Mouse (Mus musculus) lung, postnatal 0 days (tissue): ENCODE data around the gene Opcml. TPM values are rescaled to one million over a fixed set of nuclear protein-coding genes. Genes with fewer than 3 reads are reported as not detected.

Experiments
- ATAC-seq: fragments of 200-750 bp; cut with Nextera tagmentation; 2 replicates; pipeline ENCODE4 v1.8.0; 2017; ENCODE audit warnings: moderate library complexity
- DNase-seq: peaks from one replicate; pipeline ENCODE4 v3.0.0-alpha.2; 2016; ENCODE audit warnings: low spot score
- H3K27ac ChIP-seq: fragments of 300-500 bp; sonication (generic); 2 replicates; pipeline ENCODE4 v1.5.1; 2014; ENCODE audit warnings: antibody characterized with exemption, mild to moderate bottlenecking, low read length, mixed read lengths
- H3K27me3 ChIP-seq: fragments of 300-500 bp; sonication (generic); replicated peaks from 2 replicates; pipeline ENCODE4 v1.6.1; 2014; ENCODE audit warnings: low read length, mixed read lengths; ENCODE audit not compliant: insufficient read depth
- H3K36me3 ChIP-seq: fragments of 300-500 bp; sonication (generic); 2 replicates; pipeline ENCODE4 v1.6.1; 2014; ENCODE audit warnings: low read length, mixed read lengths; ENCODE audit not compliant: insufficient read depth
- H3K4me1 ChIP-seq: fragments of 300-500 bp; sonication (generic); 2 replicates; pipeline ENCODE4 v1.6.1; 2014; ENCODE audit warnings: antibody characterized with exemption, low read depth, low read length, mixed read lengths; ENCODE audit not compliant: insufficient read depth
- H3K4me2 ChIP-seq: fragments of 300-500 bp; sonication (generic); replicated peaks from 2 replicates; pipeline ENCODE4 v1.6.1; 2014; ENCODE audit warnings: low read depth, mild to moderate bottlenecking, low read length, moderate library complexity, mixed read lengths
- H3K4me3 ChIP-seq: fragments of 300-500 bp; sonication (generic); 2 replicates; pipeline ENCODE4 v1.5.1; 2014; ENCODE audit warnings: low read depth, low read length
- H3K9ac ChIP-seq: fragments of 300-500 bp; sonication (generic); replicated peaks from 2 replicates; pipeline ENCODE4 v1.6.1; 2014; ENCODE audit warnings: low read depth, mild to moderate bottlenecking
- H3K9me3 ChIP-seq: fragments of 300-500 bp; sonication (generic); 2 replicates; pipeline ENCODE4 v1.6.1; 2016; ENCODE audit warnings: low read length, mixed read lengths
- CTCF ChIP-seq: IDR thresholded peaks from 2 replicates; pipeline ENCODE4 v1.5.1; 2016; ENCODE audit warnings: antibody characterized with exemption, mild to moderate bottlenecking
- EP300 ChIP-seq: IDR thresholded peaks from 2 replicates; pipeline ENCODE4 v1.6.1; 2016; ENCODE audit warnings: antibody characterized with exemption, mild to moderate bottlenecking, control low read depth
- whole genome bisulfite sequencing: fragments of 180-500 bp; shearing (Covaris S2); extraction: QIAGEN DNeasy Blood & Tissue Kit; methylation state at CpG from one replicate; pipeline ENCODE4 v1.1.7; 2014; 5-methylcytosine and 5-hydroxymethylcytosine counted together
- polyA plus RNA-seq: library from polyadenylated mRNA; unstranded; fragments of >200 nt; fragmentation: Nextera tagmentation; extraction: Ambion mirVana; gene quantifications from 2 replicates; pipeline ENCODE4 v1.2.1, GENCODE M21; 2015

The Opcml gene
- polyA plus RNA-seq, 1 experiment from 2014 or later: 2.5 TPM

DNA sequence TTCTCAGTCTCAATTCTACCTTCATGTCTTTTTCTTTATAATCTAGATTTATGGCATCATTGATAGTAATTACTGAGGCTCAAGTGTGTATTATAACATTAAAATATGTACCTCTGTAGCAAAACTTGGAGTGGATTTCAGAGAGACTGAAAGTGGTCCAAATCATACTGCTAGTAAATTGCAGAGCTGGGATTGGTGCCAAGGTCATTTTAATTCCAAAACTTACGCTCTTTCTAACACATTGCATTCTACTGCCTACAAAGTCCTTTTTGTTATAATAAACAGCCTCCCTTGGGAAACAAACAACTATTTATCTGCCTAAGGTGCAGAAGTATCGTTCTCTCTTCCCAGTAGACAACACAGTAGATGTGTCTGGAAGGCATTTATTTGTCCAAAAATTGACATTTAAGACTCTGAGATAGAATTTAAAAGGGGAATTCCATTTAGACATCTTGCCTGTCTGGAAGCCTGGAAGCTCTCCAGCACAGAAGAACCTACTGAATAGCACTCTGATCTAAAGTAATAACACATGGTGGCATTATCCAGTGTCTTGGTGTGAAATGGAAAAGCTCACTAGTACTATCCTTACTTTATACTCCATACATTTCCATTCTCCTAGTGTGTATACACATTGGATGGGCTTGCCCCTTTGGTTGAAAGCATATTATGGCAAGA, 266.7 kb downstream of the Opcml start:
- H3K4me2 ChIP-seq: no peak overlapping the region
- TF ChIP-seq CTCF (no peak), EP300 (no peak)
- H3K27ac ChIP-seq: no peak overlapping the region
- 33% methylated on average over 2 of the region's 2 CpGs for WGBS
- H3K36me3 ChIP-seq: no peaks in the 10 kb centered on the region
- ATAC-seq: no peak
- H3K9me3 ChIP-seq: no peaks in the 10 kb centered on the region
- no peak overlapping the region for H3K4me3 ChIP-seq
- H3K9ac ChIP-seq: no peak overlapping the region
- H3K4me1 ChIP-seq: no peaks in the 10 kb centered on the region
- no peak for DNase-seq
- H3K27me3 ChIP-seq: no peaks in the 10 kb centered on the region

DNA sequence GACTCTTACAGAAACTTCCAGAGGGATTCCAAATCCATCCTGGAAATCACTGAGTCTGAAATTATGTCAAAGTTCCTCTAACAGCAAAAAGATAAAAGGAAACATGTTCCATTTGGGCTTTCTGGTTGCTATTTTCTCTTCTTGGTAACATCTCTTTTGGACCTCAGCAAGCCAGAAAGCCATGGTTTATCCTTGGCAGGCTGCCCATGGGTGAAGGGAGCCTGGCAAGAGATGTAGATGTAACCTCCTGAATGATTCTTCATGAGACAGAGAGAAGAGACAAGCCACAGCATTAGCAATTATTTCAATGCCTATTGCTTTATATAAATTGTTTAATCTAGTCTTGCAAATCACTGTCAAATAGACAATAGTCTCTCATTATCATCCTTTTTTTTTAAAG, 274.6 kb downstream of the Opcml start:
- H3K9me3 ChIP-seq: no peaks in the 10 kb centered on the region
- no peak overlapping the region for H3K4me2 ChIP-seq
- no peaks in the 10 kb centered on the region for H3K27me3 ChIP-seq
- ATAC-seq (no peak), DNase-seq (no peak)
- H3K36me3 ChIP-seq: no peaks in the 10 kb centered on the region
- H3K4me3 ChIP-seq: no peak overlapping the region
- no peak overlapping the region for H3K9ac ChIP-seq
- no peaks in the 10 kb centered on the region for H3K4me1 ChIP-seq
- H3K27ac ChIP-seq: no peak overlapping the region
- TF ChIP-seq CTCF: no peak
- TF ChIP-seq EP300: no peak

DNA sequence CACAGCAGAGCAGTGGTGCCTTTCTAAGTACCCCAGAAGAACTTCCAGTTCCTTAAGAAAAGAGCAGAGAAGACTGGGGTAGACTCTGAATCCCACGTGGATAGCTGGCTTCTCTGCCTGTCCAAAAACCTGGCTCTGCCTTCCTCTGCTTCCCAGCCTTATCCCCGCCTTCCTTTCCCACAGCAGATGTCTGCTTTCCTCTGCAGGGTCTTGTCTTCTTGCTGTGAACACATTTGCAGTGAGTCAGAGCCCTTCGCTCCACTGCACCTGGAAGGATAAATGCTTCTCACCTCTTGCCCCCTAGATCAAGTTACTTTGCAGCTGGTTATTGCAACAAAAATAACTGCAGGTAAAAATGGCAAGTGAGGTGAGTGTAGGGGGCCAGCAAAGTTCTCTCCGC, 290.1 kb downstream of the Opcml start:
- ATAC-seq (no peak), DNase-seq (no peak)
- no peaks in the 10 kb centered on the region for H3K4me1 ChIP-seq
- H3K36me3 ChIP-seq: no peaks in the 10 kb centered on the region
- no peak overlapping the region for H3K4me2 ChIP-seq
- no peak for TF ChIP-seq EP300
- TF ChIP-seq CTCF: no peak
- H3K4me3 ChIP-seq: no peak overlapping the region
- no peak overlapping the region for H3K27ac ChIP-seq
- H3K9me3 ChIP-seq: no peaks in the 10 kb centered on the region
- WGBS: 57% methylated on average over 4 of the region's 4 CpGs
- H3K9ac ChIP-seq: no peak overlapping the region
- H3K27me3 ChIP-seq: no peaks in the 10 kb centered on the region

DNA sequence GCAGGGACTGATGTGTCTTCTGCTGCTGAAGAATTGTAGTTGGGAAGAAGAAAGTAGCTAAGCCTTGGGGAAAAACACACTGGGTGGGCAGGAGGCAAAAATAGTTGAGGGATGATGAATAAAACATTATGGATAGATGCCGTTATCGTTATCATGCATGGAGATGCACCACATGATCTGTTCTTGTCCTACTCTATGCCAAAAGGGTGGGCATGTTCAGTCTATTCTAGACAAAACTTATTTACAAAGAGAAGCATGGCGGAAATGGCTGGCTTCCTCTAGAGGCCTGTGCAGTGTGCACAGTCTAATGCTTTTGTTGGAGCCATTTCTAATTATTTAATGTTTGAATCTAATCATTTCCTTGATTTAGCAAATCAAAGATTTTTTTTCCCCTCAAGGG, 293.2 kb downstream of the Opcml start:
- no peak overlapping the region for H3K27ac ChIP-seq
- no peak for TF ChIP-seq CTCF
- TF ChIP-seq EP300: no peak
- H3K9ac ChIP-seq: no peak overlapping the region
- H3K9me3 ChIP-seq: no peaks in the 10 kb centered on the region
- H3K4me2 ChIP-seq: no peak overlapping the region
- no peaks in the 10 kb centered on the region for H3K27me3 ChIP-seq
- no peak for DNase-seq
- no peaks in the 10 kb centered on the region for H3K36me3 ChIP-seq
- 77% methylated on average over 3 of the region's 3 CpGs for WGBS
- H3K4me1 ChIP-seq: no peaks in the 10 kb centered on the region
- no peak; the same call in 1 of the 2 replicates for ATAC-seq
- H3K4me3 ChIP-seq: no peak overlapping the region

DNA sequence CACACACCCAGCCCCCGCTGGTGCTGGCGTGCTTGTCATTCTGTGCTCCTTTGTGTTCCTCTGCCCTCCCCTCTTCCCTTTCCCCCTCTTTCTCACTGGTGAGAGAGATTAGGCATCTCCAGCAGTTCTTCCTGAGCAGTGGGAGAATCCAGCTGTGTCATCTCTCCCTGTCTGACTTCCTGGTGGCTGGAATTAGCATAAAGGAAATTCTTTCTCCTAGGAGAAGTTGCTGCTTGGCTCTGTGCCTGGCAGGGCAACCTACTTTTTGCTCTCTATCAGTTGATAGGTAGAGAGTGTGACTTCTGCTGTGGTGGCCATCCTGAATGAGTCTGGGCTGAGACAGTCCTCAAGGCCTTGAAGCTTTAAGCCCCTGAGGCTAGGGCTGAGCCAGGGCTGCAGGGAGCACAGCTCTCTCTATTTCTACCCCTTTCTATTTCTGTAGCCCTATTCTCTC, 293.7 kb downstream of the Opcml start:
- no peaks in the 10 kb centered on the region for H3K9me3 ChIP-seq
- ATAC-seq: peak; percentile 53
- no peak overlapping the region for H3K4me3 ChIP-seq
- TF ChIP-seq EP300: no peak
- TF ChIP-seq CTCF: no peak
- no peaks in the 10 kb centered on the region for H3K4me1 ChIP-seq
- peak; percentile 31 for DNase-seq
- H3K9ac ChIP-seq: no peak overlapping the region
- no peak overlapping the region for H3K4me2 ChIP-seq
- H3K36me3 ChIP-seq: no peaks in the 10 kb centered on the region
- no peak overlapping the region for H3K27ac ChIP-seq
- 16% methylated on average over 2 of the region's 2 CpGs for WGBS
- no peaks in the 10 kb centered on the region for H3K27me3 ChIP-seq

DNA sequence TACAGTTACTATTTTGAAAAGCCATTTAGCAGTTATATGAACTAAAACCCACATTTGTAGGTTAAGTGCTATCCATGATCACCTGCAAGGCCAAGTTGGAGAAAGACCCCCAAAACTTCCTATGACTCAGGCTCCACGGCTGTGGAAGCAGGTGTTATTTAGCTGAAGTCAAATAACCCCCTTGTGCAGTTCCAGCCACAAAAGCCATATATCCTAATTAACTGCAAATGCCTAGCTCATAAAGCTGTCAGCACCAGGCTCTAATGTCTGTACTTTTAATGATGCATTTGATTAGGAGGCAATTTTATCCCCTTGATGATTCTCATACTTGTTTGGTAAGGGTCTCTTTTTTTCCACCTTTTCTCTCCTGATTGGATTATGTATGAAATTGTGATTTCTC, 300.8 kb downstream of the Opcml start:
- Histone ChIP-seq H3K36me3 (no peaks in the 10 kb centered on the region), H3K4me3 (no peak overlapping the region), H3K27ac (no peak overlapping the region), H3K9me3 (no peaks in the 10 kb centered on the region), H3K4me2 (no peak overlapping the region), H3K4me1 (no peaks in the 10 kb centered on the region), H3K27me3 (no peaks in the 10 kb centered on the region), H3K9ac (no peak overlapping the region)
- 51% methylated on average over 1 of the region's 1 CpGs for WGBS
- DNase-seq (no peak), ATAC-seq (no peak)
- TF ChIP-seq EP300: no peak
- TF ChIP-seq CTCF: no peak

DNA sequence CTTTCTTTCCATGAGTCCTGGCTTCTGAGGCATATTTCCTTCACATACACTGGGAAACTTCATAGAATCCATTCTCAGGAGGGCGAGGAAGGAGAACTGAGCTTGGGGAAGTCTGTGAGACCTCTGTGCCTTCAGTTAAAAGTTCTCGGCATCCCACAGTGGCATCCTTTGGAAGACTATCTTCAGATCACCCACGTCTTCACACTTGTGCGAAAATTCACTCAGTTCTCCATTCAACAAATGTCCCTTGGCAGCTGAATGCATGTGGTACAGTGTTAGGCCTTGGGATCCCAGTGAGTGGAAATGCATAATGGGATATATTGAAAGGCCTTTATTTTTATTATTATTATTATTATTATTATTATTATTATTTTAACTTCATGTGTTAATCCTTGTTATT, 304.1 kb downstream of the Opcml start:
- TF ChIP-seq CTCF (no peak), EP300 (no peak)
- no peaks in the 10 kb centered on the region for H3K4me1 ChIP-seq
- H3K9me3 ChIP-seq: no peaks in the 10 kb centered on the region
- WGBS: 87% methylated on average over 4 of the region's 4 CpGs
- DNase-seq (no peak), ATAC-seq (no peak)
- H3K4me2 ChIP-seq: no peak overlapping the region
- H3K27ac ChIP-seq: no peak overlapping the region
- no peak overlapping the region for H3K4me3 ChIP-seq
- H3K9ac ChIP-seq: no peak overlapping the region
- H3K27me3 ChIP-seq: no peaks in the 10 kb centered on the region
- no peaks in the 10 kb centered on the region for H3K36me3 ChIP-seq
